Mouse (Mus musculus) hindbrain, embryonic 10.5 days (tissue): ENCODE data around the gene Nob1. TPM values are rescaled to one million over a fixed set of nuclear protein-coding genes. Genes with fewer than 3 reads are reported as not detected.

Source experiments
- polyA plus RNA-seq: library from polyadenylated mRNA; unstranded; fragments of >200 nt; fragmentation: Nextera tagmentation; extraction: Ambion mirVana; gene quantifications from 2 replicates; pipeline ENCODE4 v1.2.1, GENCODE M21; 2016

Nob1 gene
- polyA plus RNA-seq, 1 experiment from 2014 or later = 91.8 TPM

Other genes with a start within 250 kb of the Nob1 start
- 8.7 and 9.9 TPM in 2 replicates for gene Nfat5, start 131.6 kb downstream of the Nob1 start, polyA plus RNA-seq
- 4.5 and 5.5 TPM in 2 replicates for gene Nqo1, start 21.8 kb downstream of the Nob1 start, polyA plus RNA-seq
- 61.7 and 64.6 TPM in 2 replicates for gene Wwp2, start 11.3 kb upstream of the Nob1 start, polyA plus RNA-seq
- gene Psmd7, start 163.4 kb upstream of the Nob1 start, polyA plus RNA-seq = 312 and 323 TPM in 2 replicates